Mouse (Mus musculus) hindbrain, embryonic 16.5 days (tissue): ENCODE data around the gene Cldn19. TPM values are rescaled to one million over a fixed set of nuclear protein-coding genes. Genes with fewer than 3 reads are reported as not detected.

ENCODE experiments used
- ATAC-seq: fragments of 200-750 bp; cut with Nextera tagmentation; 2 replicates; pipeline ENCODE4 v1.8.0; 2017; ENCODE audit warnings: moderate TSS enrichment, moderate library complexity
- H3K27ac ChIP-seq: fragments of 300-500 bp; sonication (generic); 2 replicates; pipeline ENCODE4 v1.5.1; 2014; ENCODE audit warnings: low read depth, mild to moderate bottlenecking, control low read depth, low read length, moderate library complexity
- H3K27me3 ChIP-seq: fragments of 300-500 bp; sonication (generic); replicated peaks from 2 replicates; pipeline ENCODE4 v1.6.1; 2014; ENCODE audit warnings: low read length; ENCODE audit not compliant: control insufficient read depth, insufficient read depth
- H3K36me3 ChIP-seq: fragments of 300-500 bp; sonication (generic); 2 replicates; pipeline ENCODE4 v1.6.1; 2014; ENCODE audit warnings: mild to moderate bottlenecking, low read length, moderate library complexity, mixed read lengths; ENCODE audit not compliant: control insufficient read depth, insufficient read depth
- H3K4me1 ChIP-seq: fragments of 300-500 bp; sonication (generic); 2 replicates; pipeline ENCODE4 v1.6.1; 2014; ENCODE audit warnings: low read depth, low read length; ENCODE audit not compliant: control insufficient read depth, insufficient read depth
- H3K4me2 ChIP-seq: fragments of 300-500 bp; sonication (generic); 2 replicates; pipeline ENCODE4 v1.6.1; 2014; ENCODE audit warnings: mild to moderate bottlenecking, low read length, control low read depth, moderate library complexity
- H3K4me3 ChIP-seq: fragments of 300-500 bp; sonication (generic); 2 replicates; pipeline ENCODE4 v1.5.1; 2014; ENCODE audit warnings: mild to moderate bottlenecking, low read length, control low read depth, moderate library complexity
- H3K9ac ChIP-seq: fragments of 300-500 bp; sonication (generic); 2 replicates; pipeline ENCODE4 v1.6.1; 2014; ENCODE audit warnings: low read depth, mild to moderate bottlenecking, control low read depth, low read length, moderate library complexity
- H3K9me3 ChIP-seq: fragments of 300-500 bp; sonication (generic); 2 replicates; pipeline ENCODE4 v1.6.1; 2014; ENCODE audit warnings: mild to moderate bottlenecking, low read length, moderate library complexity; ENCODE audit not compliant: control insufficient read depth
- WGBS: fragments of 180-500 bp; shearing (Covaris S2); extraction: QIAGEN DNeasy Blood & Tissue Kit; methylation state at CpG from one replicate; pipeline ENCODE4 v1.1.7; 2014; 5-methylcytosine and 5-hydroxymethylcytosine counted together
- polyA plus RNA-seq: library from polyadenylated mRNA; unstranded; fragments of >200 nt; fragmentation: Nextera tagmentation; extraction: Ambion mirVana; gene quantifications from 2 replicates; pipeline ENCODE4 v1.2.1, GENCODE M21; 2015

The Cldn19 gene
- polyA plus RNA-seq, 1 experiment from 2014 or later = 1.1 TPM

DNA sequence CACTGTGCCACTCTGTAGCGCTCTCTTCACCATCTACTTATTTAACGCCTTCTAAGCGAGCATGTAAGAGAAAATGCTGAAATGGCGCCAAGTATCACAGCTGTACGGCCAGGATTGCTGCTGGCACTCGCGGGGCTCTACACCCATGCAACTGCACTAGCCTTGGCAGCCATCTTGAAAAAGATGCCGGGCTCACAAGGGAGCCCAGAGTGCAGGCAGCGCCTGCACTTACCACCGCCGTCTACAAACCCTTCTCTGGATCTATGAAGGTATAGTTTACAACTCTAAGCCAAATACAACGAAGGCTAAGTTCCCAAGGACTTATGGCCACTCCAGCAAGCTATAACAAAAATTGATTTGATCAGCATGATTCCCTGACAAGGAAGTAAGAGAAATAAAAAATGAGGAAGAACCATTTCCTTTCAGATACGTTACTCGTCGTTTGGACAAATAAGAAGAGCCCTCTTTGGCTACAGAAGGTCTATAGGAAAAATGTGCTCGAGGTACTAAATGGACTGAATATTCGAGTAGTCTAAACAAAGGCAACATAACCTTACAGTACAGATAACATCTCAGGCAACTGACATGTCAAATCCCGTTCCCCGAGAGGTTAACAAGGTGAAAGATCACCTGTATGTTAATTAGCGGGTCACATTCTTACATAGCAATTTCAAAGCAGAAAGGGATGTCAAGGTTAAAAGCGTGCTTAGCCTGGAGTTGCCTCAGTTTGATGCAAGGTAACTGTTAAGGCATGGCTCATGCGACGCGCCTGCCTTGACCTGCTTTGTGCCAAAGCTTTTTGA, 37.8 kb downstream of the Cldn19 start:
- H3K27me3 ChIP-seq = no peaks in the 10 kb centered on the region
- H3K4me2 ChIP-seq = peak overlapping the region; percentile 73
- under 1% methylated on average over 24 of the region's 24 CpGs for WGBS
- peak overlapping the region; percentile 83 for H3K4me3 ChIP-seq
- H3K9ac ChIP-seq = peak overlapping the region; percentile 93
- peak overlapping the region; percentile 89 for H3K27ac ChIP-seq
- H3K9me3 ChIP-seq = no peaks in the 10 kb centered on the region
- H3K4me1 ChIP-seq = peaks cover 25% of the 10 kb centered on the region
- H3K36me3 ChIP-seq = no peaks in the 10 kb centered on the region
- ATAC-seq = no peak

DNA sequence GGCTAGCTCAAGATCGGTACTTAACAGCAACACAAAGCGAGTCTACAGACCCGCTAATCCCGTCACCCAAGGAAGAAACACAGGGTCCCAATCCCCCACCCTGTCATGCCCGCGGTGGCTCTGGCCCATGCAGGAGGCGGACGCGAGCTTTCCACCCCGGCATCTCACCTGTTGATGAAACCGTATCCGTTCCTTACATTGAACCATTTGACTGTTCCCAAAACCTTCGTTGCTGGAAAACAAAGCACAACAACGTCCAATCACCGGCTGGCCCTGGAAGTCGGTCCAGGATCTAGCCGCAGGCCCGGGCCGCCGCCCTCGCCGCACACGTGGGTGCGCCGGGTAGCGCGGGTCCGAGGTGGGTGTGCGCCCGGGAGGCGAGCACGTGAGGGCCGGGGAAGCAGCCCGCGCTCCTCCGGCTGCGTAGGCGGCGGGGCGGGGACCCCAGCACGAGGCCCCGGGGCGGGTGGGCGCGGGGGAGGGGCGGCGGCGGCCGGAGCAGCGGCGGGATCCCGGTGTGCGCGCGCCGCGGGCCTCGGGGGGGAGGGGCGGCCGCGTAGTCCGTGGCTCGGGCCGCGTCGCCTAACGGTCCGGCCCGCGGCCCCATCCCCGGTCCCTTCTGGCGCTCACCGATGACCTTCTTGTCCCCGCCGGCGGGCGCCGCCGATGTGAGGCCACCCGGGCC, 38.5 kb downstream of the Cldn19 start:
- under 1% methylated on average over 33 of the region's 80 CpGs for WGBS
- no peaks in the 10 kb centered on the region for H3K9me3 ChIP-seq
- peak overlapping the region; percentile 83 for H3K4me3 ChIP-seq
- H3K27me3 ChIP-seq = no peaks in the 10 kb centered on the region
- H3K36me3 ChIP-seq = no peaks in the 10 kb centered on the region
- H3K4me1 ChIP-seq = peaks cover 25% of the 10 kb centered on the region
- H3K27ac ChIP-seq = peak overlapping the region; percentile 89
- no peak for ATAC-seq
- H3K4me2 ChIP-seq = peak overlapping the region; percentile 73
- peak overlapping the region; percentile 93 for H3K9ac ChIP-seq

DNA sequence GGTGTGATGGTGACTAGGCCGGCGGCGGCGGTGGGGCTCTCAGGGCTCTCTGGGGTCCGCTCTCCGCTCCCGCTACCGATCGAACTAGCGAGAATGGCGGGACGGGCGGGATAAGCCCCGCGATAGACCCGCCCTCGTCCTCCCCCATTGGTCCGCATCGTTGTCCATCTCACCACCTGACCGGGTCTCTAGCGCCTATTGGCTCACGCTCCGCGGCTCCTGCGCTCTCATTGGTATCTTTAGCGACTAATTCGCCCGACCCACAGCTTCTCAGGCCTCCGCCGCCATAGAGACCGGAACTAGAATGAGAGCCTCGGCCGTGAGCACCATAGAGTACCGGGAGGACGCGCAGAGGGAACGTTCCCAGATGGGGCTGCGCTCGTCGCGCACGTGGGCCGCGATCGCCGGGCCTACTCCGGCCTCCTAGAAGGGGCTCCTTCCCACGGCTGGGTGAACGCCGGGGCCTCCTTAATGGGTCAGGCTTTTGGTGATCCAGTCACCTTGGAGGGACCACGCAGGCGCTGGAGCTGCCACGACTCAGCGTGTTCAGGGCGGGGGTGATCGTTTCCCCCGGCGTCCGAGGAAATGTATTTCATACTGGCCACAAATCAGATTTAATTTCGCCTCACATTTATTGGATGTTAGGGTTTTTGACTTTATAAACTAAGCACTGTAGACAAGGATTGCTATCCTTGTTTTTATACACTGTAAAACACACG, 39.4 kb downstream of the Cldn19 start, which contains the start of gene Ybx1:
Ybx1 (minus strand) TSS at position 190 of the 719 bp plus-strand sequence.
- Histone ChIP-seq H3K4me1 (peaks cover 25% of the 10 kb centered on the region), H3K9me3 (no peaks in the 10 kb centered on the region), H3K4me2 (peak within 1 kb of the TSS; percentile 83), H3K4me3 (peak within 1 kb of the TSS; percentile 83), H3K27ac (peak within 1 kb of the TSS; percentile 98), H3K9ac (peak within 1 kb of the TSS; percentile 93), H3K36me3 (no peaks in the 10 kb centered on the region), H3K27me3 (no peaks in the 10 kb centered on the region)
- under 1% methylated on average over 57 of the region's 61 CpGs for WGBS
- peak; percentile 99 for ATAC-seq

DNA sequence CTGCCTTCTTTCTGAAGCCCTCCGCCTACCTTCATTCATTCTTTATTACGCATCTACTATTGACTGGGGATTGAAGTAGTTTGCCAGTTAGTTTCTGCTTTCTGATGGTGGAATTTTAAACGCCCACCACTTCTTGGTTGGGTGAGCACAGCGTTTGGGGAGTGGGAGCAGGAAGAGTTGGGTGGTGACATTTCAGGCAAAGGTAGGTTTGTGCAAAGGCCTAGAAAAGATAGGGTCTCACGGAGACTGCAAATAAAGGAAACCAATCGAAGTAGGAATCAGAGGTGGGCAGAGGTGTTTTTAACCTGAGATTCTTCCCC, 39.9 kb downstream of the Cldn19 start:
- Histone ChIP-seq H3K27me3 (no peaks in the 10 kb centered on the region), H3K27ac (peak overlapping the region; percentile 98), H3K4me1 (peaks cover 23% of the 10 kb centered on the region), H3K9me3 (no peaks in the 10 kb centered on the region), H3K9ac (peak overlapping the region; percentile 90), H3K4me2 (peak overlapping the region; percentile 83), H3K36me3 (no peaks in the 10 kb centered on the region), H3K4me3 (peak overlapping the region; percentile 83)
- 8% methylated on average over 6 of the region's 6 CpGs for WGBS
- ATAC-seq = no peak

DNA sequence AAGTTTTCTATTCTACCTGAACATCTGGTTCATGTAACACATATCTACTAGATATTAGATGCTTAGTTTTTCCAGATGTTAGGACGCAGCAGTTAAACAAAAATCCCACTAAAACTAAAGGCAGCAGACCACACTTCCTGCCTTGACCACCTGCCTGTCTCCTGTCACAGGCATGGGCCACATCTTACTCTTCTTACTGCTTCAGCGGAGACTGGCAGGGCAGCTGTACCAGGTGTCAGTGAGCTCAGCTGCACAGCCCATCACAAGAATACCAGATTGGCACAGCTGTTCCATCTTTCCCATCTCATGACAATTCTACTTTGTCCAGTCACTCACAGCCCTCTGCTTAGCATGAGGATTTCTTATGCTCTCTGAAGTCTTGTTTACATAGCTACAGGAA, 42.1 kb downstream of the Cldn19 start:
- Histone ChIP-seq H3K9ac (no peak overlapping the region), H3K27me3 (no peaks in the 10 kb centered on the region), H3K4me1 (peaks cover 5% of the 10 kb centered on the region), H3K9me3 (no peaks in the 10 kb centered on the region), H3K4me3 (no peak overlapping the region), H3K36me3 (no peaks in the 10 kb centered on the region), H3K27ac (no peak overlapping the region), H3K4me2 (no peak overlapping the region)
- 80% methylated on average over 2 of the region's 2 CpGs for WGBS
- ATAC-seq = no peak

DNA sequence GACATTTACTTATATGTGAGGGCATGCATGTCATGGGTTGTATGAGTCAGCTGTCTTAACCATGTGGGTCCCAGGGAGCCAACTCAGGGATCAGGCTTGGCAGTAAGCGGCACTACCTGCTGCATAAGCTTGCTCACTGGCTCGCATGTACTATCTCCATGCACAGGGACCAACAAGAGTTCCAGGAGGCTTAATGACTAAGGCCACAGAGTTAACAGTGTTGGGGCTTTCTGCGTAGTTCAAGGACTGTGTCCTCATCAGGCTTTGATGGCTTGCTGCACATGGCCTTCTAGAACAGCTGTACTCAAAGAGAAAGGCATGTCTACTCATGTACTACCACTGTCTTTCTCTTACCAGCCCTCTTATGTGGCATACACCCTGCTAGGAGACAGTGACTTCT, 45.5 kb downstream of the Cldn19 start:
- 95% methylated on average over 3 of the region's 3 CpGs for WGBS
- ATAC-seq = no peak

DNA sequence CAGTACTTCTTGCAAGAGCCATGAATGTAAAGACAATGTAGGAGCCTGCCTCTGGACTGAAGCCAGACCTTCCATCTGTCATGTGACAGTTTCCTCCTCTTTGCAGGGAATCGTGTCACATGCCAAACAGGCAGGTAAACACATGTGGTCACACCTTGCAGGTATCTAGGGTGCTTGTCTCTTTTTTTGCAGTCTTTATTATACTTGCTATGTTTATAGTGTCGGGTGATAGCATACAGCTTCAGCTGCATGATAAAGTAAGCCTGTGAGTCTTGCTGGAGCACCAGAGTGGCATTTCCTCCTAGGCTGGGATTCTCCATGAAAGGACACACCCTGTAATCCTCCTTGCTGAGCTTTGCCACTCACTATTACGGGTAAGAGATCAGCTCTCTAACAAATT, 46.6 kb downstream of the Cldn19 start:
- 85% methylated on average over 3 of the region's 3 CpGs for WGBS
- H3K9ac ChIP-seq = no peak overlapping the region
- no peaks in the 10 kb centered on the region for H3K9me3 ChIP-seq
- no peak overlapping the region for H3K27ac ChIP-seq
- ATAC-seq = no peak
- H3K4me2 ChIP-seq = no peak overlapping the region
- H3K4me1 ChIP-seq = no peaks in the 10 kb centered on the region
- H3K27me3 ChIP-seq = no peaks in the 10 kb centered on the region
- no peaks in the 10 kb centered on the region for H3K36me3 ChIP-seq
- no peak overlapping the region for H3K4me3 ChIP-seq

More for the DNA sequence above, 45.5 kb downstream of the Cldn19 start:
- H3K36me3 ChIP-seq = no peaks in the 10 kb centered on the region
- no peaks in the 10 kb centered on the region for H3K9me3 ChIP-seq
- H3K27ac ChIP-seq = no peak overlapping the region
- no peak overlapping the region for H3K4me2 ChIP-seq
- no peaks in the 10 kb centered on the region for H3K27me3 ChIP-seq
- H3K9ac ChIP-seq = no peak overlapping the region
- H3K4me3 ChIP-seq = no peak overlapping the region
- no peaks in the 10 kb centered on the region; the same call in 1 of the 2 replicates for H3K4me1 ChIP-seq

DNA sequence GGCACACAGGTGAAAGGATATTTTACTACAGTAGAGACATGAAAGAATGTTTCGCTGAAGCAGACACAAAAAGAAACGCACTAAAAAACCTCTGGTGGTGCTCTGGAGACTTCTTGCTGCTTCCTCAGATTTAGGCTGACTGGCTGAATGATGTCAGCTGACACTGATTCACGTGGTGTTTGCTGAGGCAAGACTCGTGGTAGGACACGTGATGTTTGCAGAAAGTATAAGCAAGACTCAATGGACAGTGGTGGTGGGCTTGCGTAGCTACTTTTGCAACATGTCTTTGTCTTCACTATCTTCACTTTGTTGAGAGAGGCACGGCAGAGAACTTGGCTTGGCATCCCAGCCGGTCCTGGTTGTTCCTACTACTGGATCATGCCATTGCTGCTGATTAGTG, 48.1 kb downstream of the Cldn19 start:
- H3K36me3 ChIP-seq = 0 out of 2 replicates have a peak, but pooled peaks cover 4% of the 10 kb centered on the region
- no peak overlapping the region for H3K4me3 ChIP-seq
- H3K9ac ChIP-seq = no peak overlapping the region
- WGBS = 96% methylated on average over 8 of the region's 8 CpGs
- H3K9me3 ChIP-seq = no peaks in the 10 kb centered on the region
- no peak for ATAC-seq
- H3K27me3 ChIP-seq = no peaks in the 10 kb centered on the region
- H3K4me1 ChIP-seq = no peaks in the 10 kb centered on the region
- no peak overlapping the region for H3K27ac ChIP-seq
- no peak overlapping the region for H3K4me2 ChIP-seq

DNA sequence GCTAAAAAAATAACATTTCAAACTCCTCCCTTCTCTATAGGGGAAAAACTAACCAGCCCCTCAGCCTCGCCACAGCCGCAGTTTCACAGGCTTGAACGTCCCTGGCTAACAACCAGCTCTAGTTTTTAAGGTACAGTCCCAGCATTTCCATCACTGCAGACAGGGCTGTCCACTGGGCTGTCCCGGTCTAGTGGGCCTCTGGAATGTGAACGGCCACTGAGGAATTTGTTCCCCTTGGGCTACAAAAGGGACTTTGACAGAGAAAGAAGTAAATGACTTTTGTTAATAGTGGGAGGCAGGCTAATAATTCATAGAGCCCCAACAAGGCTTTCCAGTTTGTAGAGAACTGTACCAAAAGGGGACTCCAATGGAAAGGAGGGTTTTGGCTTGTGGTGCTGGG, 50.2 kb downstream of the Cldn19 start:
- 71% methylated on average over 5 of the region's 5 CpGs for WGBS

More for the DNA sequence above, 50.2 kb downstream of the Cldn19 start:
- Histone ChIP-seq H3K9ac (no peak overlapping the region), H3K4me3 (no peak overlapping the region), H3K4me2 (no peak overlapping the region), H3K27me3 (no peaks in the 10 kb centered on the region), H3K27ac (no peak overlapping the region), H3K9me3 (no peaks in the 10 kb centered on the region), H3K36me3 (peaks cover 4% of the 10 kb centered on the region; the same call in 1 of the 2 replicates), H3K4me1 (no peaks in the 10 kb centered on the region)
- no peak for ATAC-seq
